Mouse (Mus musculus) Patski (cell line): ENCODE measurements around the gene Mvb12a. TPM values are rescaled to one million over a fixed set of nuclear protein-coding genes. Genes with fewer than 3 reads are reported as not detected.

Source experiments
- ATAC-seq: fragments of 100-300 bp; one replicate; pipeline ENCODE4 v1.8.0; 2021
- CTCF ChIA-PET: fragments of 350-600 bp; sonication (Branson Sonifier 250); formaldehyde crosslinking; loops from one replicate; lab custom pipeline; 2022; ENCODE audit warnings: inconsistent platforms; lab: Charles Lee
- POLR2A ChIA-PET: fragments of 350-600 bp; sonication (Branson Sonifier 250); formaldehyde crosslinking; loops from one replicate; lab custom pipeline; 2022; ENCODE audit warnings: antibody characterized with exemption, inconsistent platforms; lab: Charles Lee
- DNase-seq: peaks from one replicate; pipeline ENCODE4 v3.0.0-alpha.2; 2011; ENCODE audit warnings: low read depth, low spot score
- H3K27me3 ChIP-seq: fragments of 371-371 bp; one replicate; pipeline ENCODE4 v1.5.1; 2021
- CTCF ChIP-seq: fragments of 100-300 bp; IDR thresholded peaks from one replicate; pipeline ENCODE4 v1.5.1; 2021
- in situ Hi-C: fragments of 300-500 bp; cut with MboI; formaldehyde crosslinking; loops from 3 replicates; pipeline ENCODE4 v1.11.1; 2018; ENCODE audit warnings: low pct_unique_long_range_greater_than_20kb, mixed read lengths
- polyA plus RNA-seq: library from polyadenylated mRNA; unstranded; gene quantifications from one replicate; pipeline ENCODE4 v1.2.3, GENCODE M21; 2021

Mvb12a gene
- 103 TPM for polyA plus RNA-seq

GRCm38 (mm10) chr8:71542632-71543343, at the start of gene Mvb12a:
TSS of gene Mvb12a (plus strand) at chr8:71542922.
- H3K27me3 ChIP-seq, result no peaks in the 10 kb centered on the region
- peak; percentile 99 for DNase-seq
- peak; percentile 83 for ATAC-seq
- POLR2A ChIA-PET, result no interaction called here
- in situ Hi-C loops, result no loop called here
- TF ChIP-seq CTCF, result no peak
- CTCF ChIA-PET, result interaction anchor here (2.6 kb wide), 1 partner anchor 12 kb away, joined by 9 read pairs; no protein-coding TSS in a partner anchor

- no peaks in the 10 kb centered on the region for H3K27me3 ChIP-seq
- no peak for TF ChIP-seq CTCF
- ChIA-PET POLR2A (interaction anchor here (0.7 to 1.4 kb wide), 2 partner anchors 13 to 107 kb away, joined by 3 read pairs; no protein-coding TSS in a partner anchor), CTCF (interaction anchor here (0.6 to 3.5 kb wide), 10 partner anchors 10 to 90 kb away, joined by 3 to 23 read pairs (median 3); partner anchors contain the start of gene Ccdc194)
- in situ Hi-C loops, result no loop called here
- no peak for DNase-seq
- peak; percentile 27 for ATAC-seq
Measured at GRCm38 (mm10) chr8:71495039-71495438, 47.7 kb upstream of the Mvb12a start.

GRCm38 (mm10) chr8:71495811-71496210, 46.9 kb upstream of the Mvb12a start:
- ATAC-seq, result no peak
- TF ChIP-seq CTCF, result no peak
- ChIA-PET POLR2A (interaction anchor here (1.3 to 1.4 kb wide), 2 partner anchors 12 to 23 kb away, joined by 3 to 4 read pairs; no protein-coding TSS in a partner anchor), CTCF (interaction anchor here (0.7 to 3.5 kb wide), 10 partner anchors 10 to 91 kb away, joined by 3 to 23 read pairs (median 4); partner anchors contain the start of gene Ccdc194)
- in situ Hi-C loops, result no loop called here
- DNase-seq, result no peak
- no peaks in the 10 kb centered on the region for H3K27me3 ChIP-seq

- in situ Hi-C loops, result no loop called here
- DNase-seq (no peak), ATAC-seq (peak; percentile 23)
- no peak for TF ChIP-seq CTCF
- H3K27me3 ChIP-seq, result no peaks in the 10 kb centered on the region
- CTCF ChIA-PET, result interaction anchor here (0.9 to 3.5 kb wide), 5 partner anchors 9 to 37 kb away, joined by 3 to 23 read pairs (median 3); no protein-coding TSS in a partner anchor
- POLR2A ChIA-PET, result interaction anchor here (0.9 to 1.4 kb wide), 3 partner anchors 12 to 31 kb away, joined by 3 to 4 read pairs (median 3); partner anchors contain the start of gene Mrpl34
Measured at GRCm38 (mm10) chr8:71496481-71496880, 46.2 kb upstream of the Mvb12a start.

GRCm38 (mm10) chr8:71497077-71497645, 45.6 kb upstream of the Mvb12a start:
- ChIA-PET POLR2A (interaction anchor here (0.9 kb wide), 1 partner anchor 32 kb away, joined by 3 read pairs; the partner anchor contains the start of gene Mrpl34), CTCF (interaction anchor here (0.9 to 3.5 kb wide), 4 partner anchors 9 to 36 kb away, joined by 3 to 23 read pairs (median 7); no protein-coding TSS in a partner anchor)

GRCm38 (mm10) chr8:71497881-71498501, 44.7 kb upstream of the Mvb12a start:
- in situ Hi-C loops, result no loop called here
- no peak for TF ChIP-seq CTCF
- CTCF ChIA-PET, result interaction anchor here (1.5 to 3.5 kb wide), 3 partner anchors 11 to 21 kb away, joined by 7 to 23 read pairs (median 8); no protein-coding TSS in a partner anchor
- DNase-seq (no peak), ATAC-seq (no peak)
- no peaks in the 10 kb centered on the region for H3K27me3 ChIP-seq
- POLR2A ChIA-PET, result no interaction called here

More at GRCm38 (mm10) chr8:71497077-71497645, 45.6 kb upstream of the Mvb12a start:
- ATAC-seq (no peak), DNase-seq (no peak)
- in situ Hi-C loops, result no loop called here
- no peaks in the 10 kb centered on the region for H3K27me3 ChIP-seq
- TF ChIP-seq CTCF, result no peak

GRCm38 (mm10) chr8:71498816-71499690, 43.7 kb upstream of the Mvb12a start:
- ChIA-PET CTCF (interaction anchor here (0.9 to 1.9 kb wide), 3 partner anchors 10 to 57 kb away, joined by 3 to 8 read pairs (median 7); no protein-coding TSS in a partner anchor), POLR2A (no interaction called here)
- no peak for TF ChIP-seq CTCF
- in situ Hi-C loops, result no loop called here
- no peaks in the 10 kb centered on the region for H3K27me3 ChIP-seq
- ATAC-seq (no peak), DNase-seq (no peak)

- H3K27me3 ChIP-seq, result peaks cover 12% of the 10 kb centered on the region
- TF ChIP-seq CTCF, result no peak
- POLR2A ChIA-PET, result interaction anchor here (0.6 kb wide), 1 partner anchor 13 kb away, joined by 6 read pairs; no protein-coding TSS in a partner anchor
- no peak for ATAC-seq
- in situ Hi-C loops, result no loop called here
- DNase-seq, result no peak
- CTCF ChIA-PET, result no interaction called here
Measured at GRCm38 (mm10) chr8:71504349-71504748, 38.4 kb upstream of the Mvb12a start.

GRCm38 (mm10) chr8:71505326-71505725, 37.4 kb upstream of the Mvb12a start:
- H3K27me3 ChIP-seq, result peaks cover 12% of the 10 kb centered on the region
- POLR2A ChIA-PET, result interaction anchor here (1.3 kb wide), 1 partner anchor 17 kb away, joined by 4 read pairs; the partner anchor contains the start of gene Gtpbp3
- peak; percentile 56 for ATAC-seq
- DNase-seq, result no peak
- in situ Hi-C loops, result no loop called here
- no peak for TF ChIP-seq CTCF
- CTCF ChIA-PET, result interaction anchor here (1.1 to 1.6 kb wide), 3 partner anchors 9 to 26 kb away, joined by 3 to 4 read pairs (median 3); no protein-coding TSS in a partner anchor
